Mouse (Mus musculus): Measurements from ENCODE around the gene Il21r. TPM values are rescaled to one million over a fixed set of nuclear protein-coding genes. Genes with fewer than 3 reads are reported as not detected.

The Il21r gene
- total and polyA plus RNA-seq, 3 experiments = 0.06 TPM; not detected in 2

DNA sequence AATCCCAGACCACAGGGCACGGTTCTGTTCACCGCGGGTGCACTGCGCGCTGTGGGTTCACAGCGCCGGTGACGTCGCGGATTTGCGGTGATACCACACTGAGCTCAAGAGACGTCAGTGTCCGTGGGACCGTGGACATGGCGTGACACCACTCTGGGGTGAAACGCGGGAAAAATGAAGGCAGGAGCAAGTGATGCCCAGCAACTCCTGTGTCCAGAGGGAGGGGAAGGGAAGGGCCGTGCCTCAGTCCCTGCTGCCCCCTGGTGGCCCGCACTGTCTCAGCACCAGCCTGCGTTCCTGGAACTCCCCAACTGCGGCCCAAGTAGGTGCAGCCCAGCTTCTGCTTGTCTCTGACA is 21.9 kb upstream of the Il21r start (continued):
- TF ChIP-seq CHD1 (IDR thresholded peaks at IDR 0.05; ENCODE audit: low read depth, low read length) (no peak), POLR2AphosphoS5 (IDR thresholded peaks at IDR 0.05; ENCODE audit: borderline replicate concordance, low read depth, low read length) (no peak), RAD21 (IDR thresholded peaks at IDR 0.05; ENCODE audit: low read depth, low read length) (peak; percentile 97), SMC3 (IDR thresholded peaks at IDR 0.05; ENCODE audit: low read depth, low read length) (peak; percentile 99), USF1 (IDR thresholded peaks at IDR 0.05; ENCODE audit: low read depth, low read length) (no peak), MXI1 (IDR thresholded peaks at IDR 0.05; ENCODE audit: low read depth, low read length) (no peak), ETS1 (IDR thresholded peaks at IDR 0.05; ENCODE audit: low read depth, low read length) (no peak), ZNF384 (IDR thresholded peaks at IDR 0.05; ENCODE audit: low read depth, low read length) (no peak), ZKSCAN1 (IDR thresholded peaks at IDR 0.05; ENCODE audit: low read depth, low read length) (no peak), TAL1 (IDR thresholded peaks at IDR 0.05; ENCODE audit: low read length) (no peak), SIN3A (IDR thresholded peaks at IDR 0.05; ENCODE audit: low read length) (no peak), USF2 (IDR thresholded peaks at IDR 0.05; ENCODE audit: borderline replicate concordance in 1 of 2, insufficient read depth in 1 of 2, low read depth in 1 of 2, low read length in 2 of 2) (no peak), EP300 (IDR thresholded peaks at IDR 0.05; ENCODE audit: low read depth in 1 of 2, low read length in 2 of 2) (no peak), NELFE (IDR thresholded peaks at IDR 0.05; ENCODE audit: low read depth, low read length) (no peak), MAZ (IDR thresholded peaks at IDR 0.05; ENCODE audit: low read depth, low read length) (0 out of 2 replicates have a peak, but pooled peaks have one; percentile 21), JUND (IDR thresholded peaks at IDR 0.05; ENCODE audit: low read depth, low read length) (no peak), NRF1 (IDR thresholded peaks at IDR 0.05; ENCODE audit: insufficient read depth, low read depth, low read length, poor library complexity, severe bottlenecking) (no peak), RCOR1 (IDR thresholded peaks at IDR 0.05; ENCODE audit: low read depth, low read length) (no peak), POLR2AphosphoS2 (IDR thresholded peaks at IDR 0.05; ENCODE audit: low read length) (no peak), ZMIZ1 (IDR thresholded peaks at IDR 0.05; ENCODE audit: low read depth, low read length) (no peak), HCFC1 (IDR thresholded peaks at IDR 0.05; ENCODE audit: low read depth, low read length) (no peak)

DNA sequence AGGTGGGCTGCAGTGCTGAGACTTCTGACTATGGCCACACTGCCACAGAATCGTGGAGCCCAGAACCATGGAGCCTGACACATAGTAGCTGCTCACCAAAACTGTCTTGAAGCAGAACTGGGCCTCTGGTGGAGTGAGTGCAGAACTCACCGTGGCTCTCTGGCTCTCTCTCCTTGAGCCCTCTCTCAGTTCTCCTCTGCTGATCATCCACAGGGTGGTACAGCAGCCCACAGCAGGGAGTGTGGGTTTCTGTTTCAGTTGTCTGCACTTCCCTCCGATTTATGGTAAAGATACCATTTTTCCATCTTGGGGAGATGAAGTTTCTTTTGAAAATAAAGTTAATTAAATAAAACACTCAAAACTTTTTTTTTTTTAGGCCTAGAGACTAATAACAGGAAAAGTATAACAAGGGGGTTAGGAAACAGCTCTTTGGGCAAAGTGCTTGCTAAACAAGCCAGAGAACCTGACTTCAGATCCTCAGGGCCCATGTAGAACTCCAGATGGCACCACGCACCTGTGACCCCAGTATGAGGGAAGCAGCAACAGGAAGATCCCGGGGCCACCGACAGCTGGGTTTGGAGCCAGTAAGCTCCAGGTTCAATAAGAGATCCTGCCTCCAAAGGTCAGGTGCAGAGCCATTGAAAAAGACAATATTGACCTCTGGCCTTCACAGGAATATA is 19.8 kb upstream of the Il21r start:
- Histone ChIP-seq H3K4me3 (ENCODE audit: control insufficient read depth in 1 of 2, insufficient read depth in 1 of 2, low read depth in 2 of 2, low read length in 2 of 2) (no peak overlapping the region), H3K9me3 (replicated peaks; ENCODE audit: insufficient read depth, low read length) (no peaks in the 10 kb centered on the region), H3K9ac (ENCODE audit: control insufficient read depth, low read depth, low read length, poor library complexity, severe bottlenecking) (no peak overlapping the region), H3K79me2 (ENCODE audit: control insufficient read depth, insufficient read depth, low read length, poor library complexity) (no peaks in the 10 kb centered on the region), H3K4me1 (ENCODE audit: control insufficient read depth in 1 of 2, insufficient read depth in 2 of 2, low read length in 2 of 2) (peaks cover 0 to 4% of the 10 kb centered on the region in 2 experiments; a peak in 1 of 4 replicates), H3K36me3 (ENCODE audit: control insufficient read depth in 1 of 2, insufficient read depth in 2 of 2, low read length in 2 of 2) (no peaks in the 10 kb centered on the region), H3K27ac (ENCODE audit: control insufficient read depth, low read depth, low read length) (no peak overlapping the region), H3K27me3 (ENCODE audit: control insufficient read depth in 1 of 2, insufficient read depth in 2 of 2, low read length in 2 of 2) (no peaks in the 10 kb centered on the region)
- DNase-seq (ENCODE audit: low read depth, low spot score) = no peak
- no peak for TF ChIP-seq MAFK (IDR thresholded peaks at IDR 0.05; ENCODE audit: borderline replicate concordance, low read depth, low read length)
- no peak for TF ChIP-seq BHLHE40 (IDR thresholded peaks at IDR 0.05; ENCODE audit: borderline replicate concordance, low read depth, low read length)
- no peak for TF ChIP-seq MEF2A (IDR thresholded peaks at IDR 0.05; ENCODE audit: extremely low read depth, insufficient replicate concordance, low read depth, low read length, poor library complexity, severe bottlenecking)
- no peak for TF ChIP-seq USF2 (IDR thresholded peaks at IDR 0.05; ENCODE audit: borderline replicate concordance in 1 of 2, insufficient read depth in 1 of 2, low read depth in 1 of 2, low read length in 2 of 2)
- TF ChIP-seq GABPA (IDR thresholded peaks at IDR 0.05; ENCODE audit: low read depth, low read length) = no peak
- no peak for TF ChIP-seq ZMIZ1 (IDR thresholded peaks at IDR 0.05; ENCODE audit: low read depth, low read length)
- TF ChIP-seq USF1 (IDR thresholded peaks at IDR 0.05; ENCODE audit: low read depth, low read length) = no peak
- TF ChIP-seq ELF1 (IDR thresholded peaks at IDR 0.05; ENCODE audit: low read depth, low read length) = no peak
- TF ChIP-seq CTCF (IDR thresholded peaks at IDR 0.05 in 2 of 3, conservative IDR thresholded peaks at IDR 0.05 in 1 of 3; ENCODE audit: control insufficient read depth in 1 of 3, insufficient read depth in 1 of 3, low read depth in 2 of 3, low read length in 3 of 3, poor library complexity in 1 of 3, severe bottlenecking in 1 of 3) = no peak
- TF ChIP-seq UBTF (IDR thresholded peaks at IDR 0.05; ENCODE audit: borderline replicate concordance, insufficient read depth, low read depth, low read length) = no peak
- TF ChIP-seq RAD21 (IDR thresholded peaks at IDR 0.05; ENCODE audit: low read depth, low read length) = no peak
- no peak for TF ChIP-seq TAL1 (IDR thresholded peaks at IDR 0.05; ENCODE audit: low read length)
- no peak for TF ChIP-seq MXI1 (IDR thresholded peaks at IDR 0.05; ENCODE audit: low read depth, low read length)
- TF ChIP-seq EP300 (IDR thresholded peaks at IDR 0.05; ENCODE audit: low read depth in 1 of 2, low read length in 2 of 2) = no peak
